Mouse (Mus musculus): ENCODE data around the gene Mrpl39.
A peak's percentile ranks its signal among the peaks of the same experiment; 100 is the strongest.

Gene Mrpl39

DNA sequence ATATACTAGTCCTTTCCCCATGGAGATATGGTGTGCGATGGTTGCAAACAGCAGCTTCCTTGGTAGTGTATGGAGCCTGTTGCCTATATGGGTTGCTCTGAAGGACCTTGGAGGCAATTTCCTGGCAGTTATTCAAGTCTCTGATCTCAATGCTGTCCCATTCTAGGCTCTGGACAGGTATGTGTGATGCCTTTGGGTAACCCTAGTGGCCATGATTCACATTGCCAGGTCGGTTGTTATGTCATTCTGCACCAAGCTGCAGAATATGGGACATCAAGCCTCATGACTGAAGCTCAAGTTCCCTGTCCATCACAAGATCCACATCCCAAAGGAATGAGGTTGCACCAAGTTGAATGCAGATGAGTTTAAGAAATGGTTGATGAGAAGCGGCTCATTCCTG lies 1.8 kb upstream of the Mrpl39 start:
- no peak for DNase-seq

GRCm38 (mm10) chr16:84734806-84735165 lies 756 bp downstream of the Mrpl39 start:
- no peak for DNase-seq

DNA sequence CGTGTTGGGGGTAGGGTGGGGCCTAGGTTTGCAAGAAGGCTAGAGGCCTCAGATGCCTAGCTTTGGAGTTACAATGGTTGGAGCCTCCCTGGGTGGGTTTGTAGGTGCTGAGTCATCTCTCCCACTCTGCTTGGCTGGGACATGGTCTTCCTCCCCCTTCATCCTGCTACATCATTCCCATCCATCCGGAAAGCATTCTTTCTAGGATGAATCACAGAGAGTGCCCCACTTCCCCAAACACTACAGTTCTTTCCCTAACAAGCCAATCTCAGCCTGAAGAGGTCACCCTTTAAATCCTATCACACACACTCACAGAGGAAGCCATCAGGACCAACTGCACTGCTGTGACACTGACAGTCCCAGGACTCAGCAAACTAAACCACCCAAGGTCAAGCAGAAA lies 14.9 kb downstream of the Mrpl39 start:
- no peak for DNase-seq

DNA sequence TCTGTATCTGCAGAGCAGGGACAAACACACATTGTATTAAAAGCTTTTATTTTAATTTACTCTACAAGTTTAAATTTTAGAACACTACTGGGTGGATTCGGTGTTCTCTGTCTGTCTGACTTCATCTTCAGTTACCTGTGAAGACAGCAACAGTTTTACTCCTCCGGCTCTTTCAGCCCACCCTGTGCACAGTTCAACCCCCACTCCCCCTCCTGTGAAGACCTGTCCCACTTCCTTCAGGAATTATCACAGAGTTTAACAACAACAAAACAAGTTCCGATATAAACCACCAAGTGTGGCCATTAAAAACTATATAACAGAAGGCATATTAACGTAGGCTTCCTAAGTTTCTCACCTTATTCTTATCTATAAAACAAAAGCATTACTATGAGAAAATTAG lies 17.3 kb downstream of the Mrpl39 start:
- DNase-seq = no peak

GRCm38 (mm10) chr16:84717618-84718248 lies 17.8 kb downstream of the Mrpl39 start:
- no peak for DNase-seq

DNA sequence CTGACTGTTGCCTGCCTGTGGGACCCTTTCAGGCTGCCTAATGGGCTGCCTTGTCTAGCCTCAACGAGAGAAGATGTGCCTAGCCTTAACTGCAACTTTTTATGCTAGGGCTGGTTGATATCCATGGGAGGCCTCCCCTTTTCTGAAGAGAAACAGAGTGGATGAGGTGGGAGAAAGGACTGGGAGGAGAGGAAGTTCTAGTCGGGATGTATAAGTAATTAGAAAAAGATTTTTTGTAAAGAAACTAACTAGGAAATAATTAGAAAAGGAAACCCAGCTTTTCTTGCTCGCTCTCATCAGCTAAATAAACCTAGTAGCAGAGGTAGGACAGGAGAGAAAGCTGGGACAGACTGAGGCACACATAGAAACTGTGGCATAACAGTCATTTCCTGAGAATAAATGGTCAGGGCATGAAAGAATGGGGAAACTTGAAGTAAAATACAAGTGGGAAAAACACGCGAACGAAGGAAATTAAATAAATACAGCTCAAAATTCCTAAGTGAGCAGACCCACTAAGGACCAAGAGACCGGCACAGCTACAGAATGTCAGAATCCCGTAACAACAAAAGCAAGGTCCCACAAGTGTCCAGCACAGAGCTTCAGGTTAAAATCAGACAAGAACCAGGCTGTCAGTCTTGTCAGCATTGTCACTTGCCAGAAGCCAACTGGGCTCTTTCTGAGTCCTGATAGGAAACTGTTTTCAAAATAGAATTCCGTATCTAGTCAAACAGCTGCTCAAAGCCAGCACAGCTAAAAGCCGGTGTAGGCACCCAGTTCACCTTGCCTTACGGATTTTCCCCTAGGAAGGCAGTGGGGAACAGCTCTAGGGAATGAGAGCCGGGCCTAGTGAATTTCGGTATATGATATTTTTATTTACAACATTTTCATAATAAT lies 18.6 kb downstream of the Mrpl39 start:
- no peak for DNase-seq

GRCm38 (mm10) chr16:84716197-84716596 lies 19.3 kb downstream of the Mrpl39 start:
- no peak for DNase-seq

GRCm38 (mm10) chr16:84714978-84715377 lies 20.6 kb downstream of the Mrpl39 start:
- DNase-seq = no peak

GRCm38 (mm10) chr16:84713926-84714325 lies 21.6 kb downstream of the Mrpl39 start:
- DNase-seq = peak; percentile 19

- no peak for DNase-seq
Measured at GRCm38 (mm10) chr16:84713156-84713555, 22.4 kb downstream of the Mrpl39 start.

DNA sequence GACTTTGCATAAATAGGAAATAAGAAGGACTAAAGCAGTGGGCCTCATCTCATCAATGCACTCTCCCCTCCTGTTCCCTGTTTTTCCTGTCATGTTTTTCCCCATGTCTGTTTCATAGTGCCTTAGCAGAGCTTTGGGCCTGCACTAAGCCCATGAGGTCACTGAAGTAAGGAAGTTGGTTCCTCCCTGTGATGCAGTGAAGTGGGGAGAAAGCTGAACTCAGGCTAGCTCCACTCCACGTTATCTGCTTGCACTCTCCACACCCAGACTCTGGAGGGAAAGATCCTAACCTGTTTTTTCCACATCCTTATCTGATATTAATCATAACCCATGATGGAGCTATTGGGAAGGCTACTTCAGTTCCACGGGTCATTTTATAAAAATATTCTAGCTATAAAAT lies 26.9 kb downstream of the Mrpl39 start:
- no peak for DNase-seq

GRCm38 (mm10) chr16:84707802-84708201 lies 27.7 kb downstream of the Mrpl39 start:
- DNase-seq = no peak

DNA sequence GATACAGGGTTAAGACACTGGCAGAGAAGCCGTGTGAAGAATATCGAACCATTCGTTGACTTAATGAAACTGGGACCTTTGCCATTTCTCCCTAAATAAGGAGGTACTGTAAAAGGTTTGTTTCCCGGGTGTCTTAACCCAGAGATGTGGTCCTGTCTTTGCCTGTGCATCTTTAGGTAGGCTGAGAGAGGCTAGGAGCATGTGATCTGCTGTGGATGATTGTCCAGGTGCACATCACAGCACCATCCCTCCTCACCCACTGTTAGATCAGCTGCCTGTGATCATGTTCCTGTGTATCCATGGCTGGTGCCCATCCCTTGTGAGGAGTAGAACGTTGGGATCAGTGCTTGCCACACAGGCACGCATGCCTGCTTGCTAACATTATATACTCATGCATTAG lies 29.0 kb downstream of the Mrpl39 start:
- no peak for DNase-seq

- DNase-seq = no peak
Measured at GRCm38 (mm10) chr16:84705507-84705906, 30.0 kb downstream of the Mrpl39 start.

DNA sequence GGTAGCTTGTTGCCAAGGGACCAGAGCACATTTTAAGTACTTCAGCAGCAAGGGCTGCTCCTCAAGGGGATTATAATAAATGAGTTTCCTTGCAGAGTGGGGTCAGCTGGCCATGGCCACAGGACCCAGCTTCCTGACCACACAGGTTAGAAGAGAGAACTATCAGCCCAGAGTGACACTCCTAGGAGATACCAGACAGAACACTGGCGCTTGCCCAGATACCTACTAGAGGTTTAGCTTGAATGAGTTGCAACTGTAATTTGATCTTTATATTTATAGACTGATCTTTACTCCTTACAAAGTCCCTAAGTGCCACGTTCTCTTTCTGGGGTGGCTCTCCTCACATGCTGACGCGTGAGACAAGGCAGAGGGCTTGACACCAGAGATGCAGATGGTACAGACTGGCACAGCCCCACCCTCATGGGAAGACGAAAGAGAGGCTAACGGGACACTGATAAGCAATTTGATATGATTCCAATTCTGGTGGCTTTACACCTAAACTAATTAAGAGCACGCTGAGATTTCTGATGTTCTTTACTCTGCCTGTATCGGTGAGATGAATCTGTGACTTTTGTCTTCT lies 30.8 kb downstream of the Mrpl39 start:
- DNase-seq = no peak

- DNase-seq = no peak
Measured at GRCm38 (mm10) chr16:84703769-84704660, 31.5 kb downstream of the Mrpl39 start.

DNA sequence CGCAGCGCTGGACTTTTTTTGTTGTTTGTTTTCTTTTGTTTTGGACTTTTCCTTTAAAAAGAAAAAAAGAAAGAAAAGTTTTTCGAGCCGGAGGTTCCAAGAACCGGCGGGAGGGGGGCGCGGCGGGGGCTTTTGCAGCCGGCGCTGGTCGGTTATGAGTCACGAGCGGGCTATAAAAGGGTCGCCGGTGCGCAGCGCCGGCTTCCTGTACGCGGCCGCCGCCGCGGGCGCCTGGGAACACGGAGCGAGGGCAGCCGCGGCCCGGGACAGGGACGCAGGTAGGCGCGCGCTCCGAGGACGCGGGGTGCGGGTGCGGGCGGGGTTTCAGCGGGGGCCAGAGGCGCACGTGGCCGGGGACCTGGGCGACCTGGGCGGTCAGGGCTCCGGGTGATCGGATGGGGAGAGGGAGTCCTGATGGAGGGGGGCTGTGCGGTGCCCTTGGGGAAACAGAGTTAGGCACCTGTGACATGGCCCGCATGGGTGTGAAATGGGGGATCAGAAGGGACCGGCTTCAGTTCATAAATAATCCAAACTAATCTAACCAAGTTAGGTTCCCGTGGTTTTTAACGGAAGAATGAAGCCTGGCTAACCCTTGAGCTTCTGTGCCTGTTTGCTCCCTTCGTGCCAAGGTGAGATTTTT lies 32.3 kb downstream of the Mrpl39 start:
- peak; percentile 67 for DNase-seq

DNA sequence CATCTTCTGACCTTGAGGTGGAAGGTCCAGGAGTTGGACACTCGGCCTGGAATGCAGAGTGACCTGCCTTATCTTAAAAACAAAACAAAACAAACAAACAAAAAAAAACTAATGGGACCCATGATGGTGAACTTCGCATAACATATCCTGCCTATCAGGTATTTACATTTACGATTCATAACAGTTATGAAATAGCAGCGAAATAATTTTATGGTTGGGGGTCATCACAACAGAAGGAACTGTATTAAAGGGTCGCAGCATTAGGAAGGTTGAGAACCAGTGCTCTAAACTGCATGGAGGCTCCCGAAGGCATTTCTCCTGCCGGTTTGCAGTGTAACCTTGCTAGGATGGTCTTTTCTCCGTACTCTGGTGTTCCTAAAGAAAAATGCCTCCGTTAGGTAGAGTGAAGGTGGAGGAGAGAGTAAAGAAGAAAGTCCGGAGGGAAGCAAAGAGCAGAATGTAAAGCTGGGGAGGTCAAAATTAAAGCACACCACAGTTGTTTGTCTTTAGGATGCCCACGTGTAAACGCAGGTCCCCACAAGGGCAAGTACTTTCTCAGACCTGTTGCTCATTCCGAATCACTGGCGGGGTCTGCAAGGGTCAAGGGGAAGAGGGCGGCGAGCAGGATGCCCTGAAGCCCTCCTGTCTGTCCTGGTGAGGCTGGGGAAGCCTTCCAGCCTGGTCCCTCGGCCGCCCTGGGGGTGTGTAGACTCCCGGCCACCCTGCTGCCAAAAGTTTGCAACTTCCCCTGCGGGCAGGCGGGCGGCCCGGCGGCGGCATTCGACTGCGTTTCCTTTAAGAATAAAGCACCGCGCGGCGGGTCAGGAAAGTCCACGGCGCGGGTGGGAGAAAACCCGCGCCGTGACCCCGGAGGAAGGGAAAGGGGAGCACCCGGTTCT lies 33.1 kb downstream of the Mrpl39 start:
- DNase-seq = peak; percentile 48

- DNase-seq = no peak
Measured at GRCm38 (mm10) chr16:84701041-84701440, 34.5 kb downstream of the Mrpl39 start.

- no peak for DNase-seq
Measured at GRCm38 (mm10) chr16:84698708-84699107, 36.8 kb downstream of the Mrpl39 start.

DNA sequence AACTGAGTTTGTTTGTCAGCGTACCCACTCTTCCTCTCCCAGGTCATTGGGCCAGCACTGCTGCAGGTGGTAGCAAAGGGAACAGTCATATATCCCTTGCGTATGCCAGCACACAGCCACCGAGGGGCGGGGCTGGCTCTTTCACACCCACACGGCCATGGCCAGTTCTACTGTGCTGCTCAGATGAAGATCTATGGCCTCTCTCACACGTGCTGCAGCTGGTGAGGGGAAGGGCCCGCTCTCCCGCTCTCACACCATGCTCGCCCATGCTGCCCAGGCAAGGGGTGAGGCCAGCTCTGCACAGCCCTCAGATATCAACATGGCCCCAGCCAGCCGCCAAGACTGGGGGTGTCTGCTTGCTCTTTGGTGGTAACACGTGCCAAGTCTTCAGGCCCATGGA lies 39.4 kb downstream of the Mrpl39 start:
- no peak for DNase-seq
